Mouse (Mus musculus) right cerebral cortex, postnatal 25 days (tissue): ENCODE measurements around the gene Acnat1.
"Not testable (repeated sequence)": the region's sequence is repeated elsewhere in the genome, so short reads cannot be mapped to it uniquely, and the experiment has no call there.

Experiments used
- DNase-seq: peaks from one replicate; pipeline ENCODE4 v3.0.0; 2022

Acnat1 gene

DNA sequence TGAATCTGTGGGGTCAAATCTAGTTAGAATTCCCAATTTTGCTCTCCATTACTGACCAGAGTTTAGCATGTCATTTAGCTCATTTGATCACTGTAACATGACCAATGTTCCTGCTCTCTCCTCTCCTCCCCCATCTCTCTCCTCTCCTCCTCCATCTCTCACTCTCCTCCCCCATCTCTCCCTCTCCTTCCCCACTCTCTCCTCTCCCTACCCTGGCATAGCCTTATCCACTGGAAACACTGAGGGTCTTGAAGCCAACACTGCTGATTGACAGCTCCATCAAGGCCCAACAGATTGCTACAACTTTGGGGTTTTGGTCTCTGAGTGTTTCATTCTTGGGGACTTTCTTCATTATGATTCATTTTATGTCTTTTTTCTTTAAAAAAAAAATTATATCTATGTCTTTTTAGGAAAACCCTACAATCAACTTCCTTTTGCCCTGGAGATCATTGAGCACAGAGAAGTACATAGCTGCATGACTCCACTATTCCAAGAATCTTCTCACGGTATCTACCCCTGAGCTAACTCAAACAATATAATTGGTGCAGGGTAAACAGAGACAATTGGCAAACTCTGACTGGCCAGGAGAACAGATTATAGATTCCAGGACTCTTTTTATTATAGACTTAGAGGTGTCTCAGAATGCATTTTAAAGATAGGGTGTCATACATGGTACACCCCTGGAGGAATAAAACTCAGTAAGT is 21.7 kb downstream of the Acnat1 start:
- no peak for DNase-seq

DNA sequence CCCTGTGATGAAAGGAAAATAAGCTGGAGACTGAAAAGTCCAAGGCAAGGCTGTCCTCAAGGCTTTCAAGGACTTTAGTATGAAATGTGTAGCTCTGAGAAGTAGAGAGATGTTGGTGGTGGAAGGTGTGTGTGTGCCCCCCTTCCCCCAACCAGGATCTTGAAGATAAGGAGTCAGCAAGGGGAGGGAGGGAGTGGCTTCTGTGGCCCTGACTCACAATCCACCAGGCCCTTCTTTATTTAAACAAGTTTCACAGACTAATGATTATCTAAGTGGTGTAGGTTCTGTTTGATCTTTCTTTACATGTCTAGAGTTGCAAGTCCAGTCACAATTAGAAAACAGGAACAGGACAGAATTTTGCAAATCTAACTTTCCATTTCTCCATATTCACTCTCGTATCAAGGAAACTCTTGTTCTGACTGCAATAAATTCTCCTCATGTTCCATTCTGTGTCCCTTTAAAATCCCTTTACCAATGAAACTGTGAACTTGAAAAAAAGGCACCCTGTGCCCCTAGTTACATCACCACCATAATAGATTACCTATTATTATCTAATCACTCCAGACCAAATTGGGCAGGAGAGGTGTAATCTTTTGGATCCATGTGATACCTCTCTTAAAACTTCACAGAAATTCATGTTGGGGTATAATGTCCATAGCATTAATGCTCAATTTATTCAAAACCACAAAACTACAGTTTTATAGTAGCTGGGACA is 22.4 kb downstream of the Acnat1 start:
- not testable (repeated sequence) for DNase-seq

DNA sequence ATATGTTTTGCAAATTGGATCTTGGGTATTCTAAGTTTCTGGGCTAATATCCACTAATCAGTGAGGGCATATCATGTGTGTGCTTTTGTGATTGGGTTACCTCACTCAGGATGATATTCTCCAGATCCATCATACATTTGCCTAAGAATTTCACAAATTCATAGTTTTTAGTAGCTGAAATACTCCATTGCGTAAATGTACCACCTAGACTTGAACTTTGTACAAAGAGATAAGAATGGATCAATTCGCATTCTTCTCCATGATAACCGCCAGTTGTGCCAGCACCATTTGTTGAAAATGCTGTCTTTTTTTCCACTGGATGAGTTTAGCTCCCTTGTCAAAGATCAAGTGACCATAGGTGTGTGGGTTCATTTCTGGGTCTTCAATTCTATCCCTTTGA is 36.7 kb downstream of the Acnat1 start:
- not testable (repeated sequence) for DNase-seq

DNA sequence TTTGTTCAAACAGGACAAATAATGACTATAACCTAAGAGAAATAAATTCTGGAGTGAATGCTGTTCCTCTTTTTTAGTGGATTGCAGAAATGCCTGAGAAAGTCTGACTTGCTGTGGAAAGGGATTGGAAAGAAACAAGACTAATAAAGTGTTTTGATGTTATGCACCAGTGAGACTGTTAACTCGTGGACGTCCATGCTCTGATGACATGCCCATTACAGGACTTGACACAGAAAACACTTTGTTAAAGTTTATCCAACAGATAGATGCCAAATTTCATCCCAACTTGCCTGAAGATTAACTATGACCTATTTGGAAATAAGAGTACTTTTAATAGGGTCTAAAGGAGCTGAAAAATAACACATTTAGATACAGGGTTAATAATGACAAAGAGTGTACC is 63.6 kb downstream of the Acnat1 start:
- DNase-seq, result not testable (repeated sequence)

DNA sequence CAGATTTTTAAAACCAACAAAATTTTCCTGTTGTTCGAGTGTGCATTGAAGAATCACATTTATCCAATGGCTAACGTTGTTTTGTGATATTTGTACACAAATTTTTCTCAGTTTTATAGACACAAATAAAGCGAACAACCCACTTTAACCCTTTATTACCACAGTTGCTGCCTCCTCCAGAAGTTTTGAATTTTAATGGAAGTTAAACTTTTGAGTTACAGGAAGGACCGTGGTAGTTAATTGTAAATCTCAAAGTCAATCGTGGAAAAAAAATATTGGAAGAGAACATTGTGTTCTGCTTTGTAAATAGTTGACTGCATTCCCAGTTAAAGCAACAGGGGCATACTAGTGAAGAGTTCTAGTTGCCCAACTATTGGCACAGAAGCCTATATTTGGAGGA is 65.8 kb downstream of the Acnat1 start, which contains the start of gene Acnat2:
TSS of gene Acnat2 (minus strand) at position 195 of the 400 bp plus-strand sequence.
- not testable (repeated sequence) for DNase-seq
